9 mouse cellular contexts compared by ENCODE assay signal in the genomic region with DNA sequence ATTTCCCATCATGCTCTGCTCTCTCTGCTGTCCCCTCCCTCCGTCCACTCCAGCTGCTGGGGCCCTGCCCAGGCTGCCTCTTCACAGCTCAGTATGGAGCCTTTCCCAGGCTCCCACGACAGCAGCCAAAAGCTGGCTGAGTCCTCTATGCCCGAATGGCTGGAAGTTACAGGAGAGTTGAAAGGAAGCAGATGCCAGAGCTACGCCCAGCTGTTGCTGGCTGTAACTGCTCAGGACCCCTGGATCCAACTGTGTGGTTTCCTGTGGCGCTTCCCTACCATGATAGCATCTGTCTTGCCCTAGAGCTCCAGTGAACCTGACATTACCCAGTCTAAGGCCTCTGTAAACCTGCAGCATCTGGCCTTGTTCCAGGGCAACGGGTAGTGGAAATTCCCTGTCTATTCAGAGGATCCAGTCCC. TPM values are rescaled to one million over a fixed set of nuclear protein-coding genes. Genes with fewer than 3 reads are reported as not detected.
DNase-seq lines count a peak whose midpoint lies in the region; ATAC-seq and TF ChIP-seq lines count a peak whose summit lies in the region.
"Had no signal": no experiment of that assay in that cellular context is flagged by ENCODE, and none has a peak within 500 bp of the region (broad histone marks: within the 10 kb centered on the region; RNA-seq: fewer than 3 reads in every experiment).

No protein-coding gene starts in this region.

- peaks cover 23% of the 10 kb centered on the region for H3K4me1 ChIP-seq in embryonic facial prominence, embryonic 13.5 days
- H3K4me1 ChIP-seq in hindbrain, embryonic 16.5 days (ENCODE audit: control insufficient read depth, insufficient read depth, low read depth, low read length) = peaks cover 16% of the 10 kb centered on the region

- 0 out of 2 replicates have a peak, but pooled peaks cover 1% of the 10 kb centered on the region for H3K27me3 ChIP-seq in embryonic facial prominence, embryonic 13.5 days
- H3K27me3 ChIP-seq in hindbrain, embryonic 16.5 days (replicated peaks; ENCODE audit: control insufficient read depth, insufficient read depth, low read length) = no peaks in the 10 kb centered on the region

- H3K9ac ChIP-seq in embryonic facial prominence, embryonic 13.5 days = no peak overlapping the region
- peak overlapping the region; percentile 41 for H3K9ac ChIP-seq in hindbrain, embryonic 16.5 days (ENCODE audit: low read depth, low read length)

- H3K27ac ChIP-seq in left cerebral cortex, adult 2 months = no peak overlapping the region
- peak overlapping the region; percentile 30 for H3K27ac ChIP-seq in embryonic facial prominence, embryonic 13.5 days
- peak overlapping the region; percentile 74 for H3K27ac ChIP-seq in hindbrain, embryonic 16.5 days (ENCODE audit: low read depth, low read length)
- H3K27ac ChIP-seq: macrophage had no signal

- intact Hi-C loops in left cerebral cortex, postnatal 4 days (cut with DNase I) = no loop called here
- intact Hi-C loops in left cerebral cortex, adult 2 months (cut with DNase I) = no loop called here

- H3K36me3 ChIP-seq in embryonic facial prominence, embryonic 13.5 days = no peaks in the 10 kb centered on the region
- no peaks in the 10 kb centered on the region for H3K36me3 ChIP-seq in hindbrain, embryonic 16.5 days (ENCODE audit: control insufficient read depth, insufficient read depth, low read length)

- H3K9me3 ChIP-seq in embryonic facial prominence, embryonic 13.5 days = no peaks in the 10 kb centered on the region
- 0 out of 2 replicates have a peak, but pooled peaks cover 4% of the 10 kb centered on the region for H3K9me3 ChIP-seq in hindbrain, embryonic 16.5 days (ENCODE audit: control insufficient read depth, low read length)

- peak overlapping the region; percentile 7; the same call in 1 of the 2 replicates for H3K4me2 ChIP-seq in embryonic facial prominence, embryonic 13.5 days
- peak overlapping the region; percentile 19; the same call in 1 of the 2 replicates for H3K4me2 ChIP-seq in hindbrain, embryonic 16.5 days (ENCODE audit: low read length)

- ATAC-seq in embryonic facial prominence, embryonic 13.5 days (ENCODE audit: insufficient number of reproducible peaks, insufficient read depth, low FRiP score, low TSS enrichment, low read depth) = 0 out of 2 replicates have a peak, but pooled peaks have one; percentile 24
- peak; percentile 77 for ATAC-seq in hindbrain, embryonic 16.5 days

- WGBS in embryonic facial prominence, embryonic 13.5 days = 33% methylated on average over 6 of the region's 6 CpGs
- WGBS in hindbrain, embryonic 16.5 days = 27% methylated on average over 6 of the region's 6 CpGs

- no peak for TF ChIP-seq CTCF in left cerebral cortex, adult 2 months (IDR thresholded peaks at IDR 0.05)

- peak; percentile 71 for DNase-seq in left cerebral cortex, postnatal 4 days
- DNase-seq in left cerebral cortex, adult 2 months (ENCODE audit: extremely low spot score in 1 of 2, low spot score in 2 of 2) = no peak
- DNase-seq in mesoderm, embryonic 11.5 days (ENCODE audit: low read depth, low spot score) = peak; percentile 44
- no peak for DNase-seq in left cerebral cortex, adult 8-10 months (ENCODE audit: low spot score in 2 of 2)
- no peak for DNase-seq in adipocyte (ENCODE audit: low spot score)
- DNase-seq in thymus, postnatal 4 days = no peak

- no peak overlapping the region for H3K4me3 ChIP-seq in left cerebral cortex, adult 2 months
- no peak overlapping the region for H3K4me3 ChIP-seq in embryonic facial prominence, embryonic 13.5 days
- no peak overlapping the region for H3K4me3 ChIP-seq in hindbrain, embryonic 16.5 days (ENCODE audit: low read length)

RNA-seq across cellular contexts. Expression of gene Ccdc60, which starts 20.6 kb away (rescaled TPM):
- under 1 TPM; 0.42 to 0.44 TPM for total RNA-seq in left cerebral cortex, postnatal 4 days (2021)
- total RNA-seq in left cerebral cortex, adult 2 months (2021) = under 1 TPM; 0.23 to 0.27 TPM
- polyA plus RNA-seq in embryonic facial prominence, embryonic 13.5 days (2015; fragmentation: Nextera tagmentation; extraction: Ambion mirVana) = 0.94 and 1.3 TPM in 2 replicates
- polyA plus RNA-seq in hindbrain, embryonic 16.5 days (2015; fragmentation: Nextera tagmentation; extraction: Ambion mirVana) = 2.2 and 2.6 TPM in 2 replicates
- under 1 TPM; 0.21 to 0.44 (median 0.31) TPM for total RNA-seq in left cerebral cortex, adult 8-10 months (2022)
- polyA plus RNA-seq: macrophage had no signal

Comparison
In these comparisons a context has a peak if more than half of its experiments do, and no peak if none do; other contexts are left out.
1. DNase-seq: peak in left cerebral cortex, postnatal 4 days (single experiment) and mesoderm, embryonic 11.5 days (single experiment); none in left cerebral cortex, adult 2 months (0 of 2), left cerebral cortex, adult 8-10 months (0 of 2), adipocyte (single experiment) and thymus, postnatal 4 days (single experiment).